Mouse (Mus musculus) 3134 (cell line): Measurements from ENCODE around the gene Praf2.
"Not testable (repeated sequence)": the region's sequence is repeated elsewhere in the genome, so short reads cannot be mapped to it uniquely, and the experiment has no call there.

Experiments
- DNase-seq: peaks from one replicate; pipeline ENCODE4 v3.0.0-alpha.2; 2011; ENCODE audit warnings: low spot score; ENCODE audit not compliant: insufficient read length; ENCODE audit errors: extremely low read depth

Praf2 gene

DNA sequence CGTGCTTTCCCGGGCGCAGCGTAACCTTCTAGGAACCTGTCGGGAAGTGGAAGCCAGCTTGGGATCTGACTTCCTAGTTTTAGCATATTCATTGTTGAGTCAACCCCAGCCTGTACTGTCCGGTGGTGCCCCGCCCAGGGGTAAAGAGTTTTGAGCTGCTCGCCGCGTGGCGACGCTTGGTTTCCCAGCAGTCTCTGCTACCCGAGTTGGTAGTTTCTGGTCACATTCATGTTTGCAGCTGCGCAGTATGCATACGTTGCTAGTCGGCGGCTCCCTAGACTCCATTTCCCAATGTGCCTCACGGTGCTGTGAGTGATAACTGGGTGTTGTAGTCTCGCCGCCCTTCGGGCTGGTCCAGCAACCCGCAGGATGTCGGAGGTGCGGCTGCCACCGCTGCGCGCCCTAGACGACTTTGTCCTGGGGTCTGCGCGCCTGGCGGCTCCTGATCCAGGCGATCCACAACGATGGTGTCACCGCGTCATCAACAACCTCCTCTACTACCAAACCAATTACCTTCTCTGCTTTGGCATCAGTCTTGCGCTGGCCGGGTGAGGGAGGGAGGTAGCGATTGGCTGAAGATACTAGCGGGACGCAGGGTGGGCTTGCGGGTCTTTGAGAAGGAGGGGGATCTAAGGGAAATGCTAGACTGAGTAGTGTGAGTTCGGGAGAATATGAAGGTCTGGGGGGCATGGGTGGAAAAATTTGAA, at the start of gene Praf2:
TSS of gene Praf2 (plus strand) at position 225 of the 707 bp plus-strand sequence.
- peak; percentile 89 for DNase-seq

DNA sequence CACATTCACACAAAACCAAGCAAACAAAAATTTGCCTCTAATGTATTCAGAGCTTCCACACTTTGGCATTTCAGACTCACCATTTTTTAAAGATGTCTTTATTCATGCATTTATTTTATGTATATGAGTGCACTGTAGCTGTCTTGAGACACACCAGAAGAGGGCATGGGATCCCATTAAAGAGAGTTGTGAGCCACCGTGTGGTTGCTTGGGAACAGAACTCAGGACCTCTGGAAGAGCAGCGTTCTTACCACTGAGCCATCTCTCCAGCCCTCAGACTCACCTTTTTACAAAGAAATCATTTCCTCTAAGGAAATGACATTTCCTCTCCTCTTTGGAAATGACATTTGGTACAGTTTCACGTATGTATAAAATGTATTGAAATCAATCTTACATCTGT, 49.3 kb upstream of the Praf2 start:
- no peak for DNase-seq

DNA sequence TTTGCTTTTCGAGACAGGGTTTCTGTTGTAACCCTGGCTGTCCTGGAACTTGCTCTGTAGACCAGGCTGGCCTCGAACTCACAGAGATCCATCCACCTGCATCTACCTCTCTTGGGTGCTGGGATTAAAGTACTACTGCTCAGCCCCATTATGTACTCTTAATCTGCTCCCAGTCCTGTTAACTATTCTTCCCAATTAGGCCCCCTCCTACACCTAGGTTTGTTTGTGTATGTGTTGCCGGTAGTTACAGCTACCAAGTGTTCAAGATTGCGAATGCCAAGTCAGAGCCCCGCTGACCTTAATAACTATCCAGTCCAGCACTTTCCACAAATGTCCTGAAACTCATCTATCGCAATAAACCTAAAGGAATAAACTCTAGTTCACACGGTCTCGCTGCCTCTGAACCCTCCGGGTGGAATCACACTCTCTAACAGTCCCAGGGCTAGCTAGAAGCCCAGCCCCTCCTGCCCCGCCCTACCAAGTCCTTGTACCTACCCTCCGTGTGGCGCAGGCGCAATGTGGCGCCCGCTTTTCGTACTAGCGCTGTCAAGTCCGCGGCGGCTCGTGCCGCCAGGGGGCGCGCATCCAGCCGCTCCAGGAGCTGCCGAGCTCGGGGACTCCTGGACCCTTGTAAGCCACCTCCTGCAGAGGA, 48.7 kb upstream of the Praf2 start:
- peak; percentile 94 for DNase-seq

DNA sequence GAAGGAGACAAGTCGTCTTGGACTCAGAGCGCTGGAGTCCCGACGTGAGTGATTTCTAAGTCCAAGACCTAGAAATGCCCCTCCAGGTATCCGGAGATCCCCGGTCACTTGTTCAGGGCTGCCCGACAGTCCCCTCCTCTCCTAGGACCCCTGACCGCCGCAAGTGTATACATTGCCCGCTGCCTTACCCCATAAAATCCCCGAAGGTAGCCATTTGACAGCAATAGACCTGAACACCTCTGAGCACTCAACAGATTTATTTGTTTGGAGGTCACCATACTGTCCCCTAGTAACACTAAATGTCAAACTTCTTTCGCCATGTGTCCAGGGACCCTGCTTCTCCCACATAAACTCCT, 48.2 kb upstream of the Praf2 start:
- DNase-seq: no peak

DNA sequence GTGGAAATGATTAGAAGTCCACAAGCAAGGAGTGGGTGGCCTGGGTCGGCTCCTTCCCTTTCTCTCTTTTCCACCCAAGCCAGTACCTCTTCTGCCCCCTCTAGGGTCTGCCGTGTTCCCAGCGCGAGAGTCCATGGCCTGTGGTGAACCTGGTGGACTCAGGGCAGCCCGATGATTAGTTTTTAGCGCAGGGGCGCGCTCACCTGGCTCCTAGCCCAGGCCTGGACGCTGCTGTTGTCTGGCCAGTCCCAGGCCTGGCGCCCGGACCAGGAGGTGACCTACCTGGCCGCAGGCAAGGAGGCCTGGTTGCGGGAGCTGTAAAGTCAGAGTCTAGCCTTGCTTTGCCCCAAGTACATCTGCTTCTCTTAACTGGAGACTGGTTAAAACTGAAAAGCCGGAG, 47.4 kb upstream of the Praf2 start, which contains the start of gene Magix:
TSS of gene Magix (minus strand) at position 388 of the 400 bp plus-strand sequence.
- DNase-seq: no peak

DNA sequence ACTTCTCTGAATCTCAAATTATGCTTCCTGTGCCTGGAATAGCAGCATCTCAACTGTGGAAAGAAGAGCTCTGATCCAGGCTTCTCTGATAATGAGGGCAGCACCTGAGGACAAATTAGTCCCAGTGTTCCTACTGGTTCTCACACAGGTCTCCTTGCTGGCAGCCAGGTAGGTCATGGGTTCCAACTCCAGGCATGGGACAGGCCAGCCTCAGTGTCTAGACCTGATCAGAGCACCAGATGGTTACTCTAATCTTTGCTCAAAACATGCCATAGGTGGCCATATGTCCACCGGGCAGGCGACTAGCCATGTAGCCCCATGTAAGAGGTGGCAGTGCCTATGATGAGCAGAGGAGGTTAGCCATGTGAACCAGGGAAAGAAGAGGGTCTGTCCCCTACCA, 39.9 kb upstream of the Praf2 start:
- DNase-seq: no peak

DNA sequence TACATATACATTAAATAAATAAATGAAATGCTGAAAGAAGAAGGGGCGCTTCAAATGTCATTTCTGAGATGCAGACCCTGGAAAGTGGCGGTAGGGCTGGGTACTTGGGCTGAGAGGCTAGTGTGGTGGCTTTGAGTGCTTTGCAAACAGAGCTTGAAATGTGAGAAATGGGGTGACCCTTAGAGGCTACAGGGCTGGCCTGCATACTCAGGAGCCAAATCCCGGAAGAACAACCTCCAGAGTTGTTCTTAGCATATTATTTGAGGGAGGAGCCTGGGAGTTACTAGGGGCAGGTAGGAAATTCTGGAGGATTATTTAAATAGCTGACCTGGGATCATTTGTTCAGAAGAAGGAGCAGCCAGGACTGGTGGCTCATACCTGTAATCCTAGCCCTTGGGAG, 37.8 kb upstream of the Praf2 start:
- no peak for DNase-seq

DNA sequence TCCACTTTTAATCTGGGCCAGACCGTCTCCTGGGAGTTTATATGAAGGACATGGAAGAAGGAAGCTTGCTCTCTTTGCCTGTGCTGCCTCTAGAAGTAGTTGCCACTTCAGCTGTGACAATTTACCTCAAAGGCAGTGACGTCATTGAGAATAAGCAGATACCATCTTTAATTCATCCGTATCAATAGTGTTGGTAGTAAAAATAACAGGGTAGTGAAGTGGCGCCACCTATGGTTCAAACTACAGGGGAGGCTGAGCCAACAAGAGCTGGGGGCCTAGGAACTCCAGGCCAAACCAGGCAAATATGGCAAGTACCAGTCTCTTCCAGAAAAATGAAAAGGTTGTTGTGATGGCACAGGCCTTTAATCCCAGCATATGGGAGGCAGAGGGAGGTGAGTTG, 35.4 kb upstream of the Praf2 start:
- DNase-seq: no peak

DNA sequence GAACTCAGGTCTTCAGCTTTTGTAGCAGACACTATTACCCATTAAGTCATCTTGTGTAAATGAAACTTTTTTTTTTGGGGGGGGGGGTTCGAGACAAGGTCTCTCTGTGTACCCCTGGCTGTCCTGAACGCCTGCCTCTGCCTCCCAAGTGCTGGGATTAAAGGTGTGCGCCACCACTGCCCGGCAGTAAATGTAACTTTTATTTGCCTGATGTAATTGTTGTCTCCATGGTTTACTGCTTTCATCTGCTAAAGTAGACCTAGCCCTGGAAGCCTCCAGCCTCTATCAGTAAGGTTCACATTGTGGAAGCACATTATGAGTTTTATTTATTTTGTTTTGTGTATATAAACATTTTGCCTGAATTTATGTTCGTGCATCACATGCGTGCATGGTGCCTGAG, 31.7 kb upstream of the Praf2 start:
- no peak for DNase-seq

DNA sequence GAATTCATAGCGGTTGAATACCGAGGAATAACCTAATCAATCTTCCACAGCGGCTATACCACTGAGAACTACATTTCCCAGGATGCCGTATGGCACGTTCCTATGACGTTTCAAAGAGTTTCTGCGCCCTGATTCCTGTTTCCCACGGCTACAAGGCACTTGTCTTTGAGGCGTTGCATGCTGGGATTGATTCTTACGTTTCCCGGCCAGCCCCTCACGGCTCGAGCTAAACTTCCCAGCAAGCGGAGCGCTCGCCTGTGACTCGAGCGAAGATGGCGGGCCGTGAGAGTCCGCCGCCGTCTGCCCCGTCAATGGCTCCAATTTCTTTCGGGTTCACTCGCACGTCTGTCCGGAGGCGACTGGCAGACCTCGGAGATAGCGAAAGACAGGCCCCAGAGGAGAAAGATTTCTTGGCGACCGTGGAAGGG, 31.3 kb upstream of the Praf2 start, which contains the start of gene Gpkow:
TSS of gene Gpkow (plus strand) at position 178 of the 428 bp plus-strand sequence.
- DNase-seq: peak; percentile 81

DNA sequence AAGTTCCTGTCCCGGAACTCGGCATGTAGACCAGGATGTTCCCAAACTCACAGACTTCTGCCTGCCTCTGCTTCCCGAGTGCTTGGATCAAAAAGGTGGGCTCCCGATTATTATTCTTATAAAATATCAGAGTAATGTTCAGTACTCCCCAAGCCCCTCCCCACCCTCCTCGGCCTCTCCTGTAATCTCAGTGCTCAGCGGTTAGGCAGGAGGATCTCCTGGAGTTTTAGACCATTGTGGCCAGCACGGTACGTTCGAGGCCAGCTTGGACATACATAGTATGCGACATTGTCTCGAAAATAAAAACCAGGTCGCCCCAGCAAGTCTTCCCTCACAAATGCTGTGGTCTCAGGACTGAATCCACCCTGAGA, 14.5 kb upstream of the Praf2 start:
- DNase-seq: not testable (repeated sequence)

DNA sequence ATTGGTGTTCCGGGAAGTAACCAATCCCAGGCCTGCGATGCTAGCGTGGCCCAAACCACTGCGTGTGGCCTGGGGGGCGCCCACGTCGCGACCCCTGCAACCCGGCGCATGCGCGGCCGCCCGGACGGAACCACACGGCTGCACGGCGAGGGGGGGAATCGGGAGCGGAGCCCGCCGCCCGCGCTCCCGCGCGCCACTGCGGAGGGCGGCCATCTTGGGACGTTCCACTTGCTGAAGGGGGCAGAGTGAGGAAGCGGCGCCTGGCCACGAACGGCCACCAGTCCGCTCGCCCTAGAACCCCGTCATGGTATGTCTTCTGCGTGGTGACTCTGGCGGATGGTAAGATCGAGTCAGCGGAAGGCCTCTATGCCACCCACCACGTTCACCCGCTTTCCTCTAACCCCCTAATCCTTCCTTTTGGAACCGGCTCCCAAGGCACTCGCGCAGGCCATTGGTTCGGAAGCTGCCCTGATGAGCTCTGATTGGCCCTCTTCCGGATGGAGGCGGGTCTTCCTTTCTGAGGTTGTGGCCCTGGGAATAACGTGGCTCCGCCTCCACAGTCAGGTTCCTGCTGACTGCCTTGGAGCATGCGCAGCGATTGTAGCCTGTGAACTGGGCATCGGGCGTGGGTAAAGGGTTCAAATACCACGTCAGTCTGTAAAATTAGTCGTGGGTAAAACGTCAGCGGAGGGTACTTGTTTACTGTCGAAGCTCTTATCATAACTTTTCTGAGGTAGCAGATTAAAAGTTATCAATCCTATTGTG, 13.9 kb upstream of the Praf2 start, which contains the start of gene Wdr45:
TSS of gene Wdr45 (plus strand) at position 199 of the 765 bp plus-strand sequence.
- peak; percentile 85 for DNase-seq

DNA sequence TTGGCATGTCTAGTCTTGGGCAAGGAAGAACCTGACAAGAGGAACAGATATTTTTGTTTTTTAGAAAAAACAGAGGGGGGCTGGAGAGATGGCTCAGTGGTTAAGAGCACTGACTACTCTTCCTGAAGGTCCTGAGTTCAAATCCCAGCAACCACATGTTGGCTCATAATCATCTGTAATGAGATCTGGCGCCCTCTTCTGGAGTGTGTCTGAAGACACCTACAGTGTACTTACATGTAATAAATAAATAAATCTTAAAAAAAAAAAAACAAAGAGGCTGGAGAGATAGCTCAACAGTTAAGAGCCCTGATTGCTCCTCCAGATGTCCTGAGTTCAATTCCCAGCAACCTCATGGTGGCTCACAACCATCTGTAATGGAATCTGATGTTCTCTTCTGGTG, 12.2 kb upstream of the Praf2 start:
- DNase-seq: not testable (repeated sequence)

DNA sequence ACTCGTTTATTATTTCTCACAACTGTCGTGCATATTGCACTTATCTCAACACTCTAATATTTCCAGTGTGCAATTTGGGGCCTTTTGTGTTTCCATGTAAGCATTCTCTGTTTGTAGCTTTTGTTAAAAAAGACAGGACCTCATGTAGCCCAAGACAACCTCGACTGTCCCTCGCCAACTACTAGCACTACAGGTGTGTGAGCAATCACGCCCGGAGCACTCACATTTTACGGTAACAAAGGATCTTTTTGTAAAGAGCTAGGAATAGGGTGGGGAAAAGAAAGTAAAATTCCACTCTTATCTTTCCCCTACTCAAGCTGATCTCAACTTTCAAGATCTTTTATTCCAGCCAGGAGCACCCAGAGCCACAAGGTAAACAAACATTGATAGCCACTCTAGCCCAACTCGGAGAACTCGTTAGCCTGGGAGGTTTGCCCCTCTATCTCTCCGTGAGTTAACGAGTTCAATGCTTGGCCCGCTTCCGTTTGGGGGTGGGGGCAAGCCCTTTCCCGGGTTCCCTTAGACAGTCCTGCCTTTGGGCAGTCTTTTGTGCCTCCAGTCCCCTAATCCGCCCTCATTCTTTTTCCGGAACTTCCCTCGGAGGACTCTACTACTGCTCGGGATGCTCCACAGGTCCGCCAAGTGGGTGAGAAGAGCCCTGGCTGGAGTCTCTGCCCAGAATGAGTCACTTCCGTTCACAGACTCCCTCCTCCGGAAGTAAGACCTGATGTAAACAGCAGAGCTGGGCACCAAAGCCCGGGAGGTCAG, 6.5 kb upstream of the Praf2 start, which contains the start of gene Gm45208:
TSS of gene Gm45208 (plus strand) at position 732 of the 768 bp plus-strand sequence.
- peak; percentile 82 for DNase-seq

DNA sequence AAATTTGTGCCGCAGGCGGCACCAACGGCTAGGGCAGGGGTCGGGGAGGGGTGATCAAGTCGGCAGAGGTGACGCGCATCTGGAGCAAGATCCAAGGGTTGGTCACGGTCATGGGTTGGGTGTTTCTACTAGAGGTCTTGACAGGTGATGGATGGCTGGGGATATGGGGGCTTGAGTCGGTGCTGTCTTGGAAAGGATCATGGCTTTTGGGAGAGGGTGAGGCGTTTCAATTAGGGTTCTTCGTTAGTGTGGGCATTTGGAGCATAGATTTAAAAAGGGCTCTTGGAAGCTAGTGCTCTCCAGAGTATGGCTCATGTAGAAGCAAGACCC, 6.0 kb upstream of the Praf2 start:
- no peak for DNase-seq

DNA sequence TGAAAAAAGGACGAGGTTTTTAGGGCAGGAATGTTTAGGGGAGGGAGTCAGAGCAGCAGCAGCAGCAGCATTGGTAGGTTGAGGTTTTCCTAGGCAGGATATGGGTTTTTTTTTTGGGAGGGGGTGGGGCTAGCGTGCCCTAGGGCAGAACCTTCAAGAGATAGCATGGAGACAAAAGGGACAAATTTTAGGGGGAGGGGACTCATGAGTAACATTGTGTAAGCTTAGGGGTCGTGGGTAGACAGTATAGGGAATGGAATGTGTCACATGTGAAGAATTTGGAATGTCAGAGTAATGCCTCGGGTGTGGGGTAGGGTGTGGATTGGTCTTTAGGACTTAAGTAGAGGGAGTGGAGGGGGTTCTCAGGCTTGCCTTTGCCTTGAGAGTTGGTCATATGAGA, 5.5 kb upstream of the Praf2 start:
- no peak for DNase-seq

DNA sequence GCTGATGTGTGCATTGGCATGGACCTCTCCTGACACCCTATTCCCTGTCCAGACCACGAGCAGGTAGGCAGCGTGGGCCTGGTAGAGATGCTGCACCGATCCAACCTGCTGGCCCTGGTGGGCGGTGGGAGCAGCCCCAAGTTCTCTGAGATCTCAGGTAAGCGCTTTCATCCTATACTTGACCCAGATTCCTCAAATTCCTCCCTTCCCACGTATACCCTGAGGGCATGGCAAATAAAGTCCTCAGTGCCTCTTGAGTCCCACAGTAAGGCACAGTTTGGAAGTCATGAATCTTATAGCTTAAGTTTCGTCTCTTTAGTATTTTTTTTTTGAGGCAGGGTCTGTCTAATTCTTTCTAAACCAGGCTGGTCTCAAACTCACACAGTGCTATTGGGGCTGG, 4.1 kb upstream of the Praf2 start:
- no peak for DNase-seq

DNA sequence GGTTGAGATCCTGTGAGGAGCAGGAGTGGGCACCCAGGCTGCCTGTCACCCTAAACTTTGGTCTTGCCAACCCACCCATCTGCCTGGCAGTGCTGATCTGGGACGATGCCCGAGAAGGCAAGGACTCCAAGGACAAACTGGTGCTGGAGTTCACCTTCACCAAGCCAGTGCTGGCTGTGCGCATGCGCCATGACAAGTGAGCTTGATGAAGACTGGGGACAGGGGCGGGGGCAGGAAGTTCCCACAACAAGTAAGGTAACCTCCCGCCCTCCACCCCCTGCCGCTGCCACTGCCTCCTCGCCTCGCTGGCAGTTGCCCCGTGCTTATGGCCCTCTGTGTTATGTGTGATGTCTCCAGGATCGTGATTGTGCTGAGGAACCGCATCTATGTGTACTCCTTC, 2.4 kb upstream of the Praf2 start:
- no peak for DNase-seq

DNA sequence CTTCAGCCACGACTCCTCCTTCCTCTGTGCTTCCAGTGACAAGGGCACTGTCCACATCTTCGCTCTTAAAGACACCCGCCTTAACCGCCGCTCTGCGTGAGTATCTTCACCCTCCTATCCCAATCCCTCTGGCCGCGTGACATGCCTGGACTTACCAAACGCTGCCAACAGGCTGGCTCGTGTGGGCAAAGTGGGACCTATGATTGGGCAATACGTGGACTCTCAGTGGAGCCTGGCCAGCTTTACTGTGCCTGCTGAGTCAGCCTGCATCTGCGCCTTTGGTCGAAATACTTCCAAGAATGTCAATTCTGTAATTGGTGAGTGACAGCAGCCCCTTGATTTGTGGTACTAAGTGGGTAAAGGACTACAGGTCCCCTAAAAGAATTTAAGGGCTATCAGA, 1.1 kb upstream of the Praf2 start:
- DNase-seq: peak; percentile 55

DNA sequence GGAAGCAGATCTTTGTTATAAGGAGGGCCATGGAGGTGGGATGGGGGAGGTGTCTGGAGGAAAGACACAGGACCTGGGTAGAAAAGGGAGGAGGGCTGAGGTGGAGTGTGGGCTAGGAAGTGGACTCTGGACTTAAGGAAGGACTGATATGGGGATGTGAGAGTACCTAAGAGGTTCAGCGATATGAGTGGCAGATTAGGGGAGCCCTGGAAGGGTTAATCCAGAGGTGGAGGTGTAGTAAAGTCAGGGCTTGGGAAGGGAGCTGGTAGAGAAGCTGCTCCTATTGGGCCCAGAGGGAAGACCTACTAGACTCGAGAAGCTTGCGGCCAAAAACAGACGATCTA, 655 bp downstream of the Praf2 start:
- no peak for DNase-seq

DNA sequence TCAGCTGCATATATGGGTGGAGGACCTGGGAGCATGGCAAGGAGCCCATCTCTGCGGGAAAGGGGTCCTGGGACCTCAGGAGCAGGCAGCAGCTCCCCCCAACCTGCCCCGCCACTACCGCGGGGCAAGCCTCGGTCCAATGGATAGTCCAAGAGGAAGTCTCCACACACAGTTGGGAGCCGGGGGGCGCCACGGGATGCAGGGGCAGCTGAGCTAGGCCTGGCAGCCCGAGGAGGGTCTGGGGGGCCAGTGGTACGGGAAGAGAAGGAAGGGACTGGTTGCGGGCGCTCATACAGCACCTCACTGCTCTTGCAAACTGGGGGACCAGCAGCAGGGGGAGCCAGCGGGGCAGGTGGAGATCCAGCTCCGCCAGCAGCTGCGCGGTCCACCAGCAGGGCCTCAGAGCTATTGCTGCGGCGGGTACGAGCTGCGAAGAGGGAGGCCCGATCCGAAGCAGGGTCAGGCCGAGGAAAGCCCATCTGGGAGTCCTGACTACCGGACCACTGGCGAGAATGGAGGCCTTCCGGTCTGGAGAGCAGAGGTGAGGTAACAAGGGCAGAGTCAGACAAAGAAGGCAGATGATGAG, 5.4 kb downstream of the Praf2 start:
- no peak for DNase-seq
